Mouse (Mus musculus): ENCODE data around the gene Sh3pxd2b. TPM values are rescaled to one million over a fixed set of nuclear protein-coding genes. Genes with fewer than 3 reads are reported as not detected.

The Sh3pxd2b gene
- polyA plus RNA-seq, 1 experiment from 2014 or later = 31.3 TPM

- no peak overlapping the region for H3K9ac ChIP-seq (ENCODE audit: low read depth, low read length)
- no peaks in the 10 kb centered on the region for H3K27me3 ChIP-seq (replicated peaks; ENCODE audit: control insufficient read depth, insufficient read depth, low read length)
- WGBS = 77% methylated on average over 5 of the region's 5 CpGs
- ATAC-seq (ENCODE audit: low read depth) = no peak
- no peaks in the 10 kb centered on the region for H3K9me3 ChIP-seq (ENCODE audit: control insufficient read depth, low read length)
- no peak overlapping the region for H3K4me2 ChIP-seq (ENCODE audit: low read depth, low read length)
- no peak overlapping the region for H3K4me3 ChIP-seq (ENCODE audit: low read depth, low read length)
- no peak overlapping the region for H3K27ac ChIP-seq (replicated peaks; ENCODE audit: low read depth, low read length)
- H3K36me3 ChIP-seq (ENCODE audit: control insufficient read depth, insufficient read depth, low read length) = peaks cover 91% of the 10 kb centered on the region
- DNase-seq (ENCODE audit: low spot score) = no peak
- H3K4me1 ChIP-seq (ENCODE audit: control insufficient read depth, insufficient read depth, low read length) = no peaks in the 10 kb centered on the region
Observed at GRCm38 (mm10) chr11:32420001-32420400, 72.4 kb downstream of the Sh3pxd2b start.

- Histone ChIP-seq H3K27me3 (replicated peaks; ENCODE audit: control insufficient read depth, insufficient read depth, low read length) (no peaks in the 10 kb centered on the region), H3K4me2 (ENCODE audit: low read depth, low read length) (no peak overlapping the region), H3K9me3 (ENCODE audit: control insufficient read depth, low read length) (no peaks in the 10 kb centered on the region), H3K4me1 (ENCODE audit: control insufficient read depth, insufficient read depth, low read length) (no peaks in the 10 kb centered on the region), H3K9ac (ENCODE audit: low read depth, low read length) (no peak overlapping the region), H3K36me3 (ENCODE audit: control insufficient read depth, insufficient read depth, low read length) (peaks cover 64% of the 10 kb centered on the region), H3K4me3 (ENCODE audit: low read depth, low read length) (no peak overlapping the region), H3K27ac (replicated peaks; ENCODE audit: low read depth, low read length) (no peak overlapping the region)
- no peak for ATAC-seq (ENCODE audit: low read depth)
- DNase-seq (ENCODE audit: low spot score) = no peak
- WGBS = 72% methylated on average over 11 of the region's 12 CpGs
Observed at GRCm38 (mm10) chr11:32423311-32423710, 75.7 kb downstream of the Sh3pxd2b start.

GRCm38 (mm10) chr11:32424600-32424999 lies 77.0 kb downstream of the Sh3pxd2b start:
- H3K4me3 ChIP-seq (ENCODE audit: low read depth, low read length) = no peak overlapping the region
- ATAC-seq (ENCODE audit: low read depth) (no peak; the same call in 1 of the 2 replicates), DNase-seq (ENCODE audit: low spot score) (no peak)
- no peaks in the 10 kb centered on the region for H3K27me3 ChIP-seq (replicated peaks; ENCODE audit: control insufficient read depth, insufficient read depth, low read length)
- no peaks in the 10 kb centered on the region for H3K9me3 ChIP-seq (ENCODE audit: control insufficient read depth, low read length)
- peaks cover 55% of the 10 kb centered on the region for H3K36me3 ChIP-seq (ENCODE audit: control insufficient read depth, insufficient read depth, low read length)
- H3K9ac ChIP-seq (ENCODE audit: low read depth, low read length) = no peak overlapping the region
- H3K4me1 ChIP-seq (ENCODE audit: control insufficient read depth, insufficient read depth, low read length) = no peaks in the 10 kb centered on the region
- H3K4me2 ChIP-seq (ENCODE audit: low read depth, low read length) = no peak overlapping the region
- no peak overlapping the region for H3K27ac ChIP-seq (replicated peaks; ENCODE audit: low read depth, low read length)
- WGBS = 79% methylated on average over 4 of the region's 4 CpGs

GRCm38 (mm10) chr11:32425043-32425658 lies 77.5 kb downstream of the Sh3pxd2b start:
- Histone ChIP-seq H3K4me3 (ENCODE audit: low read depth, low read length) (no peak overlapping the region), H3K9me3 (ENCODE audit: control insufficient read depth, low read length) (no peaks in the 10 kb centered on the region), H3K36me3 (ENCODE audit: control insufficient read depth, insufficient read depth, low read length) (peaks cover 49% of the 10 kb centered on the region), H3K27ac (replicated peaks; ENCODE audit: low read depth, low read length) (no peak overlapping the region), H3K4me2 (ENCODE audit: low read depth, low read length) (no peak overlapping the region), H3K4me1 (ENCODE audit: control insufficient read depth, insufficient read depth, low read length) (no peaks in the 10 kb centered on the region), H3K27me3 (replicated peaks; ENCODE audit: control insufficient read depth, insufficient read depth, low read length) (no peaks in the 10 kb centered on the region), H3K9ac (ENCODE audit: low read depth, low read length) (no peak overlapping the region)
- 71% methylated on average over 10 of the region's 10 CpGs for WGBS
- DNase-seq (ENCODE audit: low spot score) (no peak), ATAC-seq (ENCODE audit: low read depth) (peak; percentile 19; the same call in 1 of the 2 replicates)

- Histone ChIP-seq H3K4me2 (ENCODE audit: low read depth, low read length) (no peak overlapping the region), H3K4me1 (ENCODE audit: control insufficient read depth, insufficient read depth, low read length) (no peaks in the 10 kb centered on the region), H3K4me3 (ENCODE audit: low read depth, low read length) (no peak overlapping the region), H3K27ac (replicated peaks; ENCODE audit: low read depth, low read length) (no peak overlapping the region), H3K36me3 (ENCODE audit: control insufficient read depth, insufficient read depth, low read length) (peaks cover 27% of the 10 kb centered on the region), H3K9ac (ENCODE audit: low read depth, low read length) (no peak overlapping the region), H3K9me3 (ENCODE audit: control insufficient read depth, low read length) (no peaks in the 10 kb centered on the region), H3K27me3 (replicated peaks; ENCODE audit: control insufficient read depth, insufficient read depth, low read length) (no peaks in the 10 kb centered on the region)
- no peak for ATAC-seq (ENCODE audit: low read depth)
- no peak for DNase-seq (ENCODE audit: low spot score)
- 82% methylated on average over 7 of the region's 7 CpGs for WGBS
Observed at GRCm38 (mm10) chr11:32427537-32427936, 79.9 kb downstream of the Sh3pxd2b start.

- H3K27ac ChIP-seq (replicated peaks; ENCODE audit: low read depth, low read length) = peak overlapping the region; percentile 85
- no peaks in the 10 kb centered on the region for H3K36me3 ChIP-seq (ENCODE audit: control insufficient read depth, insufficient read depth, low read length)
- 40% methylated on average over 6 of the region's 6 CpGs for WGBS
- no peak overlapping the region for H3K9ac ChIP-seq (ENCODE audit: low read depth, low read length)
- H3K27me3 ChIP-seq (replicated peaks; ENCODE audit: control insufficient read depth, insufficient read depth, low read length) = no peaks in the 10 kb centered on the region
- no peaks in the 10 kb centered on the region for H3K9me3 ChIP-seq (ENCODE audit: control insufficient read depth, low read length)
- no peak overlapping the region for H3K4me2 ChIP-seq (ENCODE audit: low read depth, low read length)
- ATAC-seq (ENCODE audit: low read depth) = peak; percentile 97
- H3K4me1 ChIP-seq (ENCODE audit: control insufficient read depth, insufficient read depth, low read length) = peaks cover 15% of the 10 kb centered on the region
- no peak overlapping the region for H3K4me3 ChIP-seq (ENCODE audit: low read depth, low read length)
- peak; percentile 95 for DNase-seq (ENCODE audit: low spot score)
Observed at GRCm38 (mm10) chr11:32435410-32436060, 87.9 kb downstream of the Sh3pxd2b start.

GRCm38 (mm10) chr11:32442576-32442975 lies 95.0 kb downstream of the Sh3pxd2b start:
- H3K4me1 ChIP-seq (ENCODE audit: control insufficient read depth, insufficient read depth, low read length) = no peaks in the 10 kb centered on the region
- no peak overlapping the region for H3K4me3 ChIP-seq (ENCODE audit: low read depth, low read length)
- no peak overlapping the region for H3K9ac ChIP-seq (ENCODE audit: low read depth, low read length)
- H3K36me3 ChIP-seq (ENCODE audit: control insufficient read depth, insufficient read depth, low read length) = no peaks in the 10 kb centered on the region
- H3K27ac ChIP-seq (replicated peaks; ENCODE audit: low read depth, low read length) = no peak overlapping the region
- no peaks in the 10 kb centered on the region for H3K9me3 ChIP-seq (ENCODE audit: control insufficient read depth, low read length)
- no peaks in the 10 kb centered on the region for H3K27me3 ChIP-seq (replicated peaks; ENCODE audit: control insufficient read depth, insufficient read depth, low read length)
- DNase-seq (ENCODE audit: low spot score) (no peak), ATAC-seq (ENCODE audit: low read depth) (no peak)
- WGBS = 78% methylated on average over 3 of the region's 3 CpGs
- no peak overlapping the region for H3K4me2 ChIP-seq (ENCODE audit: low read depth, low read length)

- Histone ChIP-seq H3K9ac (ENCODE audit: low read depth, low read length) (no peak overlapping the region), H3K4me2 (ENCODE audit: low read depth, low read length) (no peak overlapping the region), H3K27ac (replicated peaks; ENCODE audit: low read depth, low read length) (no peak overlapping the region), H3K4me1 (ENCODE audit: control insufficient read depth, insufficient read depth, low read length) (no peaks in the 10 kb centered on the region), H3K4me3 (ENCODE audit: low read depth, low read length) (no peak overlapping the region), H3K27me3 (replicated peaks; ENCODE audit: control insufficient read depth, insufficient read depth, low read length) (no peaks in the 10 kb centered on the region), H3K36me3 (ENCODE audit: control insufficient read depth, insufficient read depth, low read length) (no peaks in the 10 kb centered on the region), H3K9me3 (ENCODE audit: control insufficient read depth, low read length) (no peaks in the 10 kb centered on the region)
- 26% methylated on average over 1 of the region's 1 CpGs for WGBS
- ATAC-seq (ENCODE audit: low read depth) (no peak), DNase-seq (ENCODE audit: low spot score) (no peak)
Observed at GRCm38 (mm10) chr11:32444266-32444665, 96.6 kb downstream of the Sh3pxd2b start.

GRCm38 (mm10) chr11:32445135-32445534 lies 97.5 kb downstream of the Sh3pxd2b start:
- Histone ChIP-seq H3K4me1 (ENCODE audit: control insufficient read depth, insufficient read depth, low read length) (no peaks in the 10 kb centered on the region), H3K4me2 (ENCODE audit: low read depth, low read length) (no peak overlapping the region), H3K36me3 (ENCODE audit: control insufficient read depth, insufficient read depth, low read length) (no peaks in the 10 kb centered on the region), H3K9ac (ENCODE audit: low read depth, low read length) (no peak overlapping the region), H3K4me3 (ENCODE audit: low read depth, low read length) (no peak overlapping the region), H3K27me3 (replicated peaks; ENCODE audit: control insufficient read depth, insufficient read depth, low read length) (no peaks in the 10 kb centered on the region), H3K9me3 (ENCODE audit: control insufficient read depth, low read length) (no peaks in the 10 kb centered on the region), H3K27ac (replicated peaks; ENCODE audit: low read depth, low read length) (no peak overlapping the region)
- DNase-seq (ENCODE audit: low spot score) (no peak), ATAC-seq (ENCODE audit: low read depth) (no peak)
- WGBS = 70% methylated on average over 1 of the region's 1 CpGs

Measured in embryonic facial prominence, embryonic 14.5 days (tissue).